ENCODE assay signal across 9 mouse cellular contexts in the genomic region with DNA sequence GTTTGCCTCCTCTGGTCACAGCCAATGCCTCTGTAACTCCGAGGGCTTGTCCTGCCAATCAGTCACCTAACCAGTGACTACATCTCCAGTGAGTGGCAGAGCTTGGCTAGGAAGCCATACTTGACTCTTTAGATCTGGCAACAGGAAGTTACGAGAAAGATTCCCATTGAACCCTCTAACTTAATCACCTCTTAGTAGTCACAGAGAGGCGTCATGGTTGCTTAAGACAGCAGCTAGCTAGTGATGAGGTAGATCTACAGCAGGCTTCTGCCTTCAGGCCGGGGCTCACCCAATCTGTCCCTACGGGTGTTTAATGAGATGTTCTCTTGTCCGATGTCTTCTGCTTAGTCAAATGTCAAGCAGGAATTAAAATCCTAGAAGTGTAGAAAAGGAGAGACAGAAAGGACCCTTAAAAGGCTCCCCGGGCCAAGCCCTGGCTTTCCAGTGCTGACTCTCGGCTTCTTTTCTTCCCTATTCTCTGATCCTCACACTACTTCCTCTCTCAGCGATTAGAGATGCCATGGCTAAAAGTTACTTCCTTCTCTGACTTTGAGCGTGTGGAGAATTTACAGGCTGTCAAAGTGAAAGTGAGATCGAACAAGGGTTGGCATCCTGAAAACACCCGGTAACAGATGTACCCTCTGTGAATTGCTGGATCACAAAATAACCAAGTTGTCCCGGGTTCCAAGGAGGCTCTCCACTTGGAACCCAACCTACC. TPM values are rescaled to one million over a fixed set of nuclear protein-coding genes. Genes with fewer than 3 reads are reported as not detected.
DNase-seq lines count a peak whose midpoint lies in the region; ATAC-seq and TF ChIP-seq lines count a peak whose summit lies in the region.
"Had no signal": no experiment of that assay in that cellular context is flagged by ENCODE, and none has a peak within 500 bp of the region (broad histone marks: within the 10 kb centered on the region; RNA-seq: fewer than 3 reads in every experiment).

No protein-coding gene starts in this region.

- H3K4me2 ChIP-seq in hindbrain, embryonic 14.5 days (replicated peaks): peak overlapping the region; percentile 95
- H3K4me2 ChIP-seq in midbrain, embryonic 16.5 days (ENCODE audit: low read length): peak overlapping the region; percentile 81

- TF ChIP-seq POLR2A in bone marrow, adult 2 months (IDR thresholded peaks at IDR 0.05; ENCODE audit: borderline replicate concordance, control insufficient read depth, low read depth, low read length): no peak

- peak overlapping the region; percentile 97 for H3K27ac ChIP-seq in layer of hippocampus, adult 2 months
- peak overlapping the region; percentile 65 for H3K27ac ChIP-seq in bone marrow, adult 2 months (ENCODE audit: control insufficient read depth, insufficient read depth, low read depth, low read length, poor library complexity)
- H3K27ac ChIP-seq in hindbrain, embryonic 14.5 days: no peak overlapping the region
- H3K27ac ChIP-seq in midbrain, embryonic 16.5 days (ENCODE audit: low read length): no peak overlapping the region

- H3K27me3 ChIP-seq in hindbrain, embryonic 14.5 days (ENCODE audit: control insufficient read depth, insufficient read depth, low read length): peaks cover 23% of the 10 kb centered on the region
- peaks cover 7% of the 10 kb centered on the region; the same call in 1 of the 2 replicates for H3K27me3 ChIP-seq in midbrain, embryonic 16.5 days (ENCODE audit: control insufficient read depth, insufficient read depth, low read depth, low read length)

- no peaks in the 10 kb centered on the region; the same call in 1 of the 2 replicates for H3K36me3 ChIP-seq in hindbrain, embryonic 14.5 days (replicated peaks; ENCODE audit: control insufficient read depth, insufficient read depth)
- H3K36me3 ChIP-seq in midbrain, embryonic 16.5 days (ENCODE audit: control insufficient read depth, insufficient read depth, low read length): no peaks in the 10 kb centered on the region

- intact Hi-C loops in gastrocnemius, postnatal 14 days (cut with DNase I; ENCODE audit: low total_unique reads): no loop called here

- WGBS in bone marrow, adult 2 months: 38% methylated on average over 13 of the region's 13 CpGs
- WGBS in hindbrain, embryonic 14.5 days: 79% methylated on average over 13 of the region's 13 CpGs
- whole genome bisulfite sequencing in midbrain, embryonic 16.5 days: 73% methylated on average over 13 of the region's 13 CpGs

- TF ChIP-seq CTCF in layer of hippocampus, adult 2 months (conservative IDR thresholded peaks at IDR 0.05): no peak
- no peak for TF ChIP-seq CTCF in bone marrow, adult 2 months (IDR thresholded peaks at IDR 0.05; ENCODE audit: control insufficient read depth, insufficient read depth, low read length)

- ATAC-seq in hindbrain, embryonic 14.5 days (ENCODE audit: low FRiP score): no peak
- ATAC-seq in midbrain, embryonic 16.5 days: no peak

- no peaks in the 10 kb centered on the region for H3K9me3 ChIP-seq in hindbrain, embryonic 14.5 days (ENCODE audit: control insufficient read depth, low read length)
- H3K9me3 ChIP-seq in midbrain, embryonic 16.5 days (replicated peaks; ENCODE audit: control insufficient read depth, low read length, poor library complexity, severe bottlenecking): no peaks in the 10 kb centered on the region

- peaks cover 6% of the 10 kb centered on the region; the same call in 1 of the 2 replicates for H3K4me1 ChIP-seq in bone marrow, adult 2 months (ENCODE audit: control insufficient read depth, insufficient read depth, low read length)
- H3K4me1 ChIP-seq in hindbrain, embryonic 14.5 days (replicated peaks; ENCODE audit: control insufficient read depth, insufficient read depth, low read length): peaks cover 12% of the 10 kb centered on the region
- peaks cover 7% of the 10 kb centered on the region for H3K4me1 ChIP-seq in midbrain, embryonic 16.5 days (ENCODE audit: control insufficient read depth, insufficient read depth, low read length)

- peak overlapping the region; percentile 83 for H3K4me3 ChIP-seq in layer of hippocampus, adult 2 months
- peak overlapping the region; percentile 75 for H3K4me3 ChIP-seq in bone marrow, adult 2 months (replicated peaks; ENCODE audit: control insufficient read depth, low read depth, low read length)
- H3K4me3 ChIP-seq in hindbrain, embryonic 14.5 days (replicated peaks; ENCODE audit: low read length): peak overlapping the region; percentile 88
- H3K4me3 ChIP-seq in midbrain, embryonic 16.5 days (ENCODE audit: low read depth, low read length): peak overlapping the region; percentile 90

- H3K9ac ChIP-seq in hindbrain, embryonic 14.5 days: 0 out of 2 replicates have a peak overlapping the region, but pooled peaks have one; percentile 72
- 0 out of 2 replicates have a peak overlapping the region, but pooled peaks have one; percentile 82 for H3K9ac ChIP-seq in midbrain, embryonic 16.5 days (ENCODE audit: low read depth, low read length)

- DNase-seq in layer of hippocampus, adult 2 months (ENCODE audit: low spot score in 2 of 2): no peak
- no peak for DNase-seq in layer of hippocampus, adult 9-11 months
- DNase-seq in hindbrain, embryonic 14.5 days (ENCODE audit: low spot score): no peak
- no peak for DNase-seq in ovary, postnatal 14 days (ENCODE audit: low spot score)
- no peak for DNase-seq in urinary bladder, adult 18-20 months (ENCODE audit: low spot score in 2 of 2)
- no peak for DNase-seq in gastrocnemius, postnatal 14 days
- DNase-seq: adrenal gland, postnatal 25 days had no signal

RNA-seq across cellular contexts. Expression of a gene that starts 4.6 kb away (rescaled TPM):
- total RNA-seq in layer of hippocampus, adult 2 months (2021): 10 to 100 TPM; 55.5 to 57.0 TPM
- polyA plus RNA-seq in bone marrow, adult 2 months (2011; ENCODE audit: insufficient read depth, insufficient read length, low replicate concordance, missing spikeins): 26.2 and 29.2 TPM in 2 replicates
- polyA plus RNA-seq in hindbrain, embryonic 14.5 days (2014; fragmentation: Nextera tagmentation; extraction: Ambion mirVana): 16.6 and 17.5 TPM in 2 replicates
- 16.8 and 19.9 TPM in 2 replicates for polyA plus RNA-seq in midbrain, embryonic 16.5 days (2015; fragmentation: Nextera tagmentation; extraction: Ambion mirVana)
- total RNA-seq in gastrocnemius, postnatal 14 days (2021): 1 to 10 TPM; 1.7 to 3.6 TPM

Comparison
In these comparisons a context has a peak if more than half of its experiments do, and no peak if none do; other contexts are left out.
1. H3K27ac ChIP-seq: peak in layer of hippocampus, adult 2 months (single experiment) and bone marrow, adult 2 months (single experiment); none in hindbrain, embryonic 14.5 days (single experiment) and midbrain, embryonic 16.5 days (single experiment).
2. Peak in every context shown above with its lines, with median percentiles within 50 percentile points of each other: H3K4me3 ChIP-seq.